Mouse (Mus musculus): Measurements from ENCODE around the gene Panx2. TPM values are rescaled to one million over a fixed set of nuclear protein-coding genes. Genes with fewer than 3 reads are reported as not detected.

Gene Panx2
- polyA plus RNA-seq (2012; rRNA removed): 1.9 and 2.0 TPM in 2 replicates
- polyA plus RNA-seq (2014; fragmentation: Nextera tagmentation; extraction: Ambion mirVana): 0.29 and 0.48 TPM in 2 replicates

DNA sequence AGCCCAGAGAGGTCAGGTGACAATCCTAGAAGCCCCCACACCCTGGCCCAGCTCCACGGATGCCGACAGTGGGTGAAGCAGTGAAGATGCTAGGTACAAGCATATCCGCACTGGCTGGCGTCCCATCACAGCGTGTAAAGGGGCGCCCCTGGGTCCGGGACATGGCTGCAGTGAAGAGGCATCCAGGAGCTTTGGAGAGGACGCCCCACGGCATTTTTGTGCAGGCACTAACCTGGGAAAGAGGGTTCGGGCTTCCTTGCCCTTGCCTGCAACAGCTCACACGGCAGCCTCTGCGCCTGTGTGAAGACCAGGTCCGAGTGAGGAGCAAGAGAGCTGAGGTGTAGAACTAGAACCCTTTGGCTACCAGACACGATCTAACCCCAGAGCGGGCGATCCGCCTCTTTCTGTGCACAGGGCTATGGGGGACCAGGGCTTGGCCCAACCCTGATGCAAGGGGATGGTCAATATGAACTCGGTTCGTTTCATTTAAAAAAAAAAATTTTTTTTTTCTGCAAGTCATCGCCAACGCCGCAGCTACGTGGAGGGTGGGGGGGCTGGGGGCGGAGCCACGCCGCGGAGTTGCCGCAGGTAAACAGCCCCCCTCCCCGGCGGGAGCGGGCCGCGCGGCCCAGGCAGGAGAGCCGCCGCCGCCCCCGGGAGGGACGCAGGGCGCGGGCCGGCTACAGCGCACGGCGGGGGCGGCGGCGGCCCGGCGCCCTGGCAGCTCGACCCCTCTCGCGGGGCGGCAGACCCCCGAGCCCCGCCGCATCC is at the start of gene Panx2:
Gene Panx2, plus strand, starts transcription at position 574 of the 771 bp plus-strand sequence.
- Histone ChIP-seq H3K4me1 (ENCODE audit: control insufficient read depth, insufficient read depth, low read length) (no peaks in the 10 kb centered on the region), H3K4me2 (replicated peaks; ENCODE audit: low read depth, low read length, severe bottlenecking) (peak within 1 kb of the TSS; percentile 93), H3K27ac (replicated peaks; ENCODE audit: low read depth, low read length) (no peak within 1 kb of the TSS), H3K9ac (ENCODE audit: low read depth, low read length, severe bottlenecking) (peak within 1 kb of the TSS; percentile 69), H3K27me3 (ENCODE audit: control insufficient read depth, insufficient read depth, low read length) (peaks cover 25% of the 10 kb centered on the region), H3K9me3 (ENCODE audit: control insufficient read depth, low read length) (no peaks in the 10 kb centered on the region), H3K4me3 (replicated peaks; ENCODE audit: low read length) (peak within 1 kb of the TSS; percentile 63), H3K36me3 (ENCODE audit: control insufficient read depth, insufficient read depth, low read length) (no peaks in the 10 kb centered on the region)
- no peak for TF ChIP-seq POLR2A (IDR thresholded peaks at IDR 0.05; ENCODE audit: borderline replicate concordance, extremely low read depth, insufficient read depth, insufficient read length)
- DNase-seq (ENCODE audit: low spot score) (no peak), ATAC-seq (ENCODE audit: low FRiP score, low read depth) (0 out of 2 replicates have a peak, but pooled peaks have one; percentile 44)
- 2% methylated on average over 33 of the region's 57 CpGs for WGBS

GRCm38 (mm10) chr15:89016722-89017121 is 42.8 kb upstream of the Panx2 start:
- H3K4me2 ChIP-seq (replicated peaks; ENCODE audit: low read depth, low read length, severe bottlenecking): no peak overlapping the region
- no peak overlapping the region for H3K27ac ChIP-seq (replicated peaks; ENCODE audit: low read depth, low read length)
- H3K9me3 ChIP-seq (ENCODE audit: control insufficient read depth, low read length): no peaks in the 10 kb centered on the region
- DNase-seq (ENCODE audit: low spot score) (no peak), ATAC-seq (ENCODE audit: low FRiP score, low read depth) (no peak)
- H3K4me3 ChIP-seq (replicated peaks; ENCODE audit: low read length): no peak overlapping the region
- no peaks in the 10 kb centered on the region for H3K4me1 ChIP-seq (ENCODE audit: control insufficient read depth, insufficient read depth, low read length)
- no peak for TF ChIP-seq POLR2A (IDR thresholded peaks at IDR 0.05; ENCODE audit: borderline replicate concordance, extremely low read depth, insufficient read depth, insufficient read length)
- WGBS: 84% methylated on average over 3 of the region's 3 CpGs
- no peak overlapping the region for H3K9ac ChIP-seq (ENCODE audit: low read depth, low read length, severe bottlenecking)
- H3K36me3 ChIP-seq (ENCODE audit: control insufficient read depth, insufficient read depth, low read length): no peaks in the 10 kb centered on the region
- H3K27me3 ChIP-seq (ENCODE audit: control insufficient read depth, insufficient read depth, low read length): no peaks in the 10 kb centered on the region

- DNase-seq (ENCODE audit: low spot score): no peak
- Histone ChIP-seq H3K36me3 (ENCODE audit: control insufficient read depth, insufficient read depth, low read length) (no peaks in the 10 kb centered on the region), H3K27ac (replicated peaks; ENCODE audit: low read depth, low read length) (no peak overlapping the region), H3K4me2 (replicated peaks; ENCODE audit: low read depth, low read length, severe bottlenecking) (no peak overlapping the region), H3K27me3 (ENCODE audit: control insufficient read depth, insufficient read depth, low read length) (no peaks in the 10 kb centered on the region), H3K4me3 (replicated peaks; ENCODE audit: low read length) (no peak overlapping the region), H3K4me1 (ENCODE audit: control insufficient read depth, insufficient read depth, low read length) (no peaks in the 10 kb centered on the region), H3K9me3 (ENCODE audit: control insufficient read depth, low read length) (no peaks in the 10 kb centered on the region), H3K9ac (ENCODE audit: low read depth, low read length, severe bottlenecking) (no peak overlapping the region)
- ATAC-seq (ENCODE audit: low FRiP score, low read depth): no peak
- no peak for TF ChIP-seq POLR2A (IDR thresholded peaks at IDR 0.05; ENCODE audit: borderline replicate concordance, extremely low read depth, insufficient read depth, insufficient read length)
- WGBS: 77% methylated on average over 7 of the region's 7 CpGs
These were observed 39.4 kb upstream of the Panx2 start for GRCm38 (mm10) chr15:89020085-89020484.

- H3K36me3 ChIP-seq (ENCODE audit: control insufficient read depth, insufficient read depth, low read length): no peaks in the 10 kb centered on the region
- no peak overlapping the region for H3K4me2 ChIP-seq (replicated peaks; ENCODE audit: low read depth, low read length, severe bottlenecking)
- 74% methylated on average over 7 of the region's 7 CpGs for WGBS
- H3K27me3 ChIP-seq (ENCODE audit: control insufficient read depth, insufficient read depth, low read length): no peaks in the 10 kb centered on the region
- DNase-seq (ENCODE audit: low spot score): no peak
- no peak overlapping the region for H3K4me3 ChIP-seq (replicated peaks; ENCODE audit: low read length)
- H3K9ac ChIP-seq (ENCODE audit: low read depth, low read length, severe bottlenecking): no peak overlapping the region
- H3K9me3 ChIP-seq (ENCODE audit: control insufficient read depth, low read length): no peaks in the 10 kb centered on the region
- no peaks in the 10 kb centered on the region for H3K4me1 ChIP-seq (ENCODE audit: control insufficient read depth, insufficient read depth, low read length)
- ATAC-seq (ENCODE audit: low FRiP score, low read depth): no peak
- TF ChIP-seq POLR2A (IDR thresholded peaks at IDR 0.05; ENCODE audit: borderline replicate concordance, extremely low read depth, insufficient read depth, insufficient read length): no peak
- H3K27ac ChIP-seq (replicated peaks; ENCODE audit: low read depth, low read length): no peak overlapping the region
These were observed 39.0 kb upstream of the Panx2 start for GRCm38 (mm10) chr15:89020492-89020891.

DNA sequence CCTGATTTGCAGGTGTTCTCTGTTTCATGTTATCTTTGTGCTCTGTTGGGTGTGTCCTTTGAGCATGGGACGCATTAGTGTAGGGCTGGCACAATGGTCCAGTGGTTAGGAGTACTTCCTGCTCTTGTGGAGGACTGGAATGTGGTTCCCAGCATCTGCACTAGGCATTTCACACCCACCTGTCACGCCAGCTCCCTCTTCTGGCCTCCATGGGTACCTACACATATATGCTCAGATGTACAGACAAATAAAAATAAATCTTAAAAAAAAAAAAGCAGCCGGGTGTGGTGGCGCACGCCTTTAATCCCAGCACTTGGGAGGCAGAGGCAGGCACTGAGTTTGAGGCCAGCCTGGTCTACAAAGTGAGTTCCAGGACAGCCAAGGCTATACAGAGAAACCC is 15.2 kb upstream of the Panx2 start:
- DNase-seq (ENCODE audit: low spot score) (no peak), ATAC-seq (ENCODE audit: low FRiP score, low read depth) (no peak)
- Histone ChIP-seq H3K4me1 (ENCODE audit: control insufficient read depth, insufficient read depth, low read length) (no peaks in the 10 kb centered on the region), H3K4me2 (replicated peaks; ENCODE audit: low read depth, low read length, severe bottlenecking) (no peak overlapping the region), H3K4me3 (replicated peaks; ENCODE audit: low read length) (no peak overlapping the region), H3K9me3 (ENCODE audit: control insufficient read depth, low read length) (peaks cover 9% of the 10 kb centered on the region; the same call in 1 of the 2 replicates), H3K27me3 (ENCODE audit: control insufficient read depth, insufficient read depth, low read length) (no peaks in the 10 kb centered on the region), H3K36me3 (ENCODE audit: control insufficient read depth, insufficient read depth, low read length) (no peaks in the 10 kb centered on the region), H3K9ac (ENCODE audit: low read depth, low read length, severe bottlenecking) (no peak overlapping the region), H3K27ac (replicated peaks; ENCODE audit: low read depth, low read length) (no peak overlapping the region)
- TF ChIP-seq POLR2A (IDR thresholded peaks at IDR 0.05; ENCODE audit: borderline replicate concordance, extremely low read depth, insufficient read depth, insufficient read length): no peak
- WGBS: 73% methylated on average over 5 of the region's 5 CpGs
